Mouse (Mus musculus) mammary gland, adult 2 months (tissue): ENCODE data around the gene Mknk1. TPM values are rescaled to one million over a fixed set of nuclear protein-coding genes. Genes with fewer than 3 reads are reported as not detected.

Experiments
- polyA plus RNA-seq: library from polyadenylated mRNA; depleted of rRNA; stranded (reverse); fragments of >200 nt; gene quantifications from 2 replicates; pipeline ENCODE4 v1.2.3, GENCODE M21; 2012; ENCODE audit warnings: low replicate concordance; rRNA removed

Mknk1 gene
- polyA plus RNA-seq = 65.7 and 87.5 TPM in 2 replicates

GRCm38 (mm10) chr4:115838696-115839641 lies at the start of gene Mknk1:
Gene Mknk1 (plus strand): TSS chr4:115839198.

DNA sequence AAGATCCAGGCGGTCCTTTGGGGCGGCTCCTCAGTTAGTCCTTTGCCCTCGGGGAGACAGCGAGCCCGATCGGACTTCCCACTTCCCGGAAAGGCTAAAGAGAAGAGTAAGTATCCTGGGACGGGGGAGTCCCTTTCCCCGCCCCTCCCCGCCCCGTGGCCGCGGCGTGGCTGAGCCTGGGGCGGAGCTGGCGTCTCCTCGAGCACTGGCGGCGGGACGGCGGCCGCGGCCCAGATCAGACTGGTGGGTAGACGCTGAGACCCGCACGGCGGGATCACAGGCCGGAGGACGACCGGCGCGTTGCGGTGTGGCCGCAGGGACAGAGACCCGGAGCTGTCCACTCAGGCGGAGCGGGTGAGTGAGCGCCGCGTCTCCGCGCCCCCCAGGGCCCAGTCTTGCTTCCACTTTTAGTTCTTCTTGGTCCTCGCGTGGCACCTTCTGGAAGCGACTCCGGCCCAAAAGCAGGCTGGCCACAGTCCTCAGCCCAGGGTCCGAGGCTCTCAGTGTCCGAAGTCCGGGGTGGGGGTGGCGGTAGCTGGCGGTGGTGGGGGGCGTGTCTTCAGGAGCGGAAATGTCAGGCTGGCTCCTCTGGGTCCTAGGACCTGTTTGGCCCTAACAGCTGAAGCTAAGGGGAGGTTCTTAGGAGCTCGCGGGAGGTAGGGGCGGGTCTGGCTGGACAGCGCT lies 11.0 kb upstream of the Mknk1 start, which contains the start of gene Mob3c:
Gene Mob3c (plus strand): TSS at position 205 of the 684 bp plus-strand sequence.

DNA sequence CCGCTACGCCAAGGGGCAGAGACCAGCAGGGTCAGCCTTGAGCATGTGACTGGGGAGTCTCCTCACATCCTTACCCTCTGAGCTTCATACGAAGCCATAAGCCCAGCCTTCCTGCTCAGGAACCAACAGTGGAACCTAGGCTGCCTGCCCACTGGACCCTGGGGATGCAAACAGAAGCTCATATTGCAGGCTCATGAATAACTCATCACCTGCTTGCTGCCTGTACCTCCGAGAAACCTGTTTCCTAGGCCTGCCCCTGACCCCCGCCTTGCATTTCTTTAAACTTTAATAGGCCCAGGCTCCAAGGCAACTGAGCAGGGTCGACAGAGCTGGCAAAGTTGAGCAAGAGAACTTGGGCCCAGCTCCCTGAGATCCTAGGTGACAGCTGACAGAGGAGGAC lies 45.0 kb downstream of the Mknk1 start, which contains the start of gene Kncn:
Gene Kncn (plus strand): TSS at position 379 of the 400 bp plus-strand sequence.

GRCm38 (mm10) chr4:115890553-115890952 lies 51.6 kb downstream of the Mknk1 start, which contains the start of gene 6430628N08Rik:
Gene 6430628N08Rik (plus strand): TSS chr4:115890665.

Other genes with a start within 250 kb of the Mknk1 start
- gene Cyp4a32, start 238.2 kb upstream of the Mknk1 start, polyA plus RNA-seq = 0.17 TPM in 1 of 2 replicates, not detected in the other
- gene Cyp4b1, start 191.5 kb upstream of the Mknk1 start, polyA plus RNA-seq = 84.3 and 145 TPM in 2 replicates
- gene Efcab14, start 101.5 kb upstream of the Mknk1 start, polyA plus RNA-seq = 31.3 and 32.9 TPM in 2 replicates
- 0.57 TPM in 1 of 2 replicates, not detected in the other for gene Tex38, start 58.2 kb upstream of the Mknk1 start, polyA plus RNA-seq
- gene Atpaf1, start 54.4 kb upstream of the Mknk1 start, polyA plus RNA-seq = 22.8 and 39.5 TPM in 2 replicates
- gene Mob3c, start 11.1 kb upstream of the Mknk1 start, polyA plus RNA-seq = 24.5 and 44.3 TPM in 2 replicates
- gene Kncn, start 45.2 kb downstream of the Mknk1 start, polyA plus RNA-seq = 0.07 TPM in 1 of 2 replicates, not detected in the other
- not detected in 2 replicates for gene 6430628N08Rik, start 51.5 kb downstream of the Mknk1 start, polyA plus RNA-seq
- not detected in 2 replicates for gene Dmbx1, start 100.7 kb downstream of the Mknk1 start, polyA plus RNA-seq
- gene Faah, start 178.7 kb downstream of the Mknk1 start, polyA plus RNA-seq = 20.3 and 35.2 TPM in 2 replicates
- gene Nsun4, start 214.7 kb downstream of the Mknk1 start, polyA plus RNA-seq = 6.6 and 19.6 TPM in 2 replicates
- 77.8 and 327 TPM in 2 replicates for gene Uqcrh, start 235.9 kb downstream of the Mknk1 start, polyA plus RNA-seq
- 73.6 and 93.1 TPM in 2 replicates for gene Lrrc41, start 236.1 kb downstream of the Mknk1 start, polyA plus RNA-seq